Mouse (Mus musculus) bone marrow macrophage, adult 2 months (primary cell): ENCODE measurements at regions not wholly inside any gene's neighbourhood (a gene's known extent, or its start where the extent isn't known, plus 50 kb on each side); places are given as distances from the start of the nearest gene placed in this dataset.

ENCODE experiments used
- CTCF ChIP-seq: IDR thresholded peaks from 2 replicates; pipeline ENCODE4 v1.5.1; 2012; ENCODE audit warnings: low read depth, mild to moderate bottlenecking, low read length, moderate library complexity
- POLR2A ChIP-seq: IDR thresholded peaks from 2 replicates; pipeline ENCODE4 v1.6.1; 2012; ENCODE audit warnings: mild to moderate bottlenecking, low read depth, low read length, borderline replicate concordance

DNA sequence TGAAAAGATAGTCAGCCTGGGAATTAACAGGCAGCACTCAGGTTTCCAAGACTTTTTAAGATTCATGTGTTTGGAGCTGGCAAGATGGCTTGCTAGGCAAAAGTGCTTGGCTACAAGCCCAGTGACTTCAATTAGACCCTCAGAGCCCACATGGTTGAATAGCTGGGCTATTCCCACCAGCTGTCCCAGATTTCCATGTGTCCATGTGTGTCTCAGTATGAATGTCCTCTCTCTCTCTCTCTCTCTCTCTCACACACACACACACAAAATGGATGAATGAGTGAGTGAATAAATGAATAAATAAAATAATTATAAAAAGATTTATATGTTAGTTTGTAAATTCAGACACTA lies 202.8 kb upstream of the Adra1b start:
- TF ChIP-seq CTCF (no peak), POLR2A (no peak)
